In the genomic region with DNA sequence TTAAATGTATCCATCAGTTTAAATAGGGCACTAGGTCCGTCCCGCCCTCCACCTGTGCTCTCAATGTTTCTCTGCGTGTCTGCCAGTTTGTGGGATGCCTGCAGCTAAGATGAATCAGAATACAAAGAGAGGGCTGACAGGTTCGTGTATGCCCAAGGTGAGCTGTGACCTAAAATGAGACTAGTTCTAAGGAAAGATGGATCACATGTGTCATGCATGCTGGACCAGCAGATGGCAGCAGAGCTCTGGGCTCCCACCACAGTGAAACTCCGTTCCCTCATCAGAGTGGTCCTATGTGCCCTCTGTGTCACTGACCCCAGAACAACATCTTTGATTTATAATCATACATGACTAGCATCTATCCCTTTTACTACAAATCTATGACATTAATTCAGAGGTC, we compare ENCODE assay signal across 8 mouse cellular contexts.
DNase-seq lines count a peak whose midpoint lies in the region; TF ChIP-seq lines count a peak whose summit lies in the region.

No protein-coding gene starts in this region.

- peak; percentile 43; the same call in 1 of the 2 replicates for TF ChIP-seq CTCF in spleen, adult 2 months (IDR thresholded peaks at IDR 0.05; ENCODE audit: extremely low read depth, insufficient read depth, insufficient read length, insufficient replicate concordance)
- TF ChIP-seq CTCF in left cerebral cortex, adult 2 months (IDR thresholded peaks at IDR 0.05) = peak; percentile 97

- no peak overlapping the region for H3K27ac ChIP-seq in spleen, adult 2 months (ENCODE audit: insufficient read depth, low read length)
- H3K27ac ChIP-seq in left cerebral cortex, adult 2 months = peak overlapping the region; percentile 81

- H3K27me3 ChIP-seq in spleen, adult 2 months (ENCODE audit: control insufficient read depth, insufficient read depth, low read length) = no peaks in the 10 kb centered on the region

- no peaks in the 10 kb centered on the region for H3K36me3 ChIP-seq in spleen, adult 2 months (ENCODE audit: control insufficient read depth, insufficient read depth, low read length)

- TF ChIP-seq POLR2A in spleen, adult 2 months (IDR thresholded peaks at IDR 0.05; ENCODE audit: low read depth, low read length) = no peak

- WGBS in spleen, adult 2 months = 2% methylated on average over 5 of the region's 5 CpGs

- DNase-seq in spleen, adult 2 months (ENCODE audit: low read depth in 1 of 2, low spot score in 2 of 2) = peak in 1 of 2 experiments; percentile 10
- no peak for DNase-seq in spleen, adult 12 weeks (ENCODE audit: low spot score)
- peak; percentile 92 for DNase-seq in embryo, embryonic 10 days (ENCODE audit: low spot score)
- DNase-seq in gastrocnemius, postnatal 14 days = peak; percentile 63
- DNase-seq in hindlimb bud, embryonic 11.5 days (ENCODE audit: extremely low spot score, low read depth, low spot score) = peak; percentile 71
- peak; percentile 78 to 81 for DNase-seq in left cerebral cortex, adult 2 months (ENCODE audit: extremely low spot score in 1 of 2, low spot score in 2 of 2)
- peak; percentile 42 to 69 for DNase-seq in lung, postnatal 4 days
- DNase-seq in right cerebral cortex, postnatal 14 days = peak; percentile 86

- no peak overlapping the region for H3K4me3 ChIP-seq in spleen, adult 2 months (ENCODE audit: extremely low read depth, insufficient read depth, insufficient read length)
- peak overlapping the region; percentile 58 for H3K4me3 ChIP-seq in left cerebral cortex, adult 2 months

- no peaks in the 10 kb centered on the region for H3K4me1 ChIP-seq in spleen, adult 2 months (ENCODE audit: control insufficient read depth, insufficient read depth, insufficient read length)

- intact Hi-C loops in gastrocnemius, postnatal 14 days (cut with DNase I; ENCODE audit: low total_unique reads) = no loop called here
- intact Hi-C loops in left cerebral cortex, adult 2 months (cut with DNase I) = loop anchor here (2.0 to 10.0 kb wide), 6 partner anchors 259 to 1326 kb away; a partner anchor contains a TSS
